Mouse (Mus musculus) CH12.LX (cell line): ENCODE data around the gene Megf8. TPM values are rescaled to one million over a fixed set of nuclear protein-coding genes. Genes with fewer than 3 reads are reported as not detected.

Experiments
- DNase-seq: peaks from one replicate; pipeline ENCODE4 v3.0.0-alpha.2; 2013; ENCODE audit errors: extremely low read depth
- H3K27ac ChIP-seq: 2 replicates; pipeline ENCODE4 v1.5.1; 2012; ENCODE audit warnings: low read depth, mild to moderate bottlenecking, control low read depth, moderate library complexity; ENCODE audit not compliant: insufficient read depth
- H3K27me3 ChIP-seq: replicated peaks from 2 replicates; pipeline ENCODE3; 2012; ENCODE audit warnings: inconsistent platforms
- H3K36me3 ChIP-seq, 2 experiments: replicated peaks in 1 of 2; 2 replicates each; pipeline versions ENCODE3 to v1.6.1; 2012; ENCODE audit warnings: inconsistent platforms in 1 of 2, low read length in 1 of 2, mild to moderate bottlenecking in 1 of 2, mixed read lengths in 1 of 2, moderate library complexity in 1 of 2; ENCODE audit not compliant: control insufficient read depth in 1 of 2, insufficient read depth in 1 of 2
- H3K4me1 ChIP-seq, 2 experiments: 2 replicates each; pipeline ENCODE4 v1.6.1; 2012; ENCODE audit warnings: inconsistent platforms in 1 of 2, moderate library complexity in 1 of 2; ENCODE audit not compliant: insufficient read depth in 2 of 2, control insufficient read depth in 1 of 2
- H3K4me2 ChIP-seq: 2 replicates; pipeline ENCODE4 v1.6.1; 2012; ENCODE audit warnings: low read depth, mild to moderate bottlenecking, control low read depth; ENCODE audit not compliant: poor library complexity, insufficient read depth, severe bottlenecking
- H3K4me3 ChIP-seq, 3 experiments: fragments of 150-350 bp in 1 of 3; sonication (generic) in 1 of 3; replicated peaks in 1 of 3; 2 replicates each; pipeline versions ENCODE3 to v1.5.1; 2011 to 2012; ENCODE audit warnings: low read depth in 2 of 3, low read length in 2 of 3, mild to moderate bottlenecking in 2 of 3, moderate library complexity in 2 of 3, control low read depth in 1 of 3, improper control_type of control experiment in 1 of 3, inconsistent platforms in 1 of 3, mixed read lengths in 1 of 3; ENCODE audit not compliant: poor library complexity in 1 of 3
- H3K79me2 ChIP-seq: replicated peaks from 2 replicates; pipeline ENCODE4 v1.6.1; 2012; ENCODE audit warnings: mild to moderate bottlenecking, moderate library complexity; ENCODE audit not compliant: control insufficient read depth, poor library complexity, insufficient read depth, severe bottlenecking; ENCODE audit errors: extremely low read depth
- H3K9ac ChIP-seq: 2 replicates; pipeline ENCODE4 v1.6.1; 2012; ENCODE audit warnings: low read depth, mild to moderate bottlenecking, control low read depth, moderate library complexity; ENCODE audit not compliant: insufficient read depth
- H3K9me3 ChIP-seq: replicated peaks from 2 replicates; pipeline ENCODE3; 2012; ENCODE audit warnings: low read length, inconsistent platforms, mixed read lengths
- BHLHE40 ChIP-seq: IDR thresholded peaks from 2 replicates; pipeline ENCODE4 v1.6.1; 2011; ENCODE audit warnings: mild to moderate bottlenecking, low read depth, low read length, improper control_type of control experiment
- CHD1 ChIP-seq: IDR thresholded peaks from 2 replicates; pipeline ENCODE4 v1.6.1; 2012; ENCODE audit warnings: low read depth, low read length, improper control_type of control experiment, inconsistent platforms
- CHD2 ChIP-seq: IDR thresholded peaks from 2 replicates; pipeline ENCODE4 v1.6.1; 2011; ENCODE audit warnings: low read length, improper control_type of control experiment
- CTCF ChIP-seq, 2 experiments: IDR thresholded peaks in 1 of 2; conservative IDR thresholded peaks in 1 of 2; 2 replicates each; pipeline ENCODE4 v1.5.1; 2011 to 2012; ENCODE audit warnings: low read depth in 2 of 2, low read length in 2 of 2, improper control_type of control experiment in 1 of 2, inconsistent platforms in 1 of 2, mild to moderate bottlenecking in 1 of 2, moderate library complexity in 1 of 2
- ELF1 ChIP-seq: IDR thresholded peaks from 2 replicates; pipeline ENCODE4 v1.6.1; 2014; ENCODE audit warnings: low read depth, mild to moderate bottlenecking, inconsistent platforms, low read length, improper control_type of control experiment
- GABPA ChIP-seq: IDR thresholded peaks from 2 replicates; pipeline ENCODE4 v1.6.1; 2012; ENCODE audit warnings: low read depth, low read length, improper control_type of control experiment, inconsistent platforms; ENCODE audit not compliant: insufficient replicate concordance
- HCFC1 ChIP-seq: IDR thresholded peaks from 2 replicates; pipeline ENCODE4 v1.6.1; 2012; ENCODE audit warnings: low read depth, mild to moderate bottlenecking, inconsistent platforms, low read length, improper control_type of control experiment
- IRF4 ChIP-seq: IDR thresholded peaks from 2 replicates; pipeline ENCODE4 v1.6.1; 2014; ENCODE audit warnings: low read depth, mild to moderate bottlenecking, inconsistent platforms, low read length, improper control_type of control experiment
- JUN ChIP-seq: IDR thresholded peaks from 2 replicates; pipeline ENCODE4 v1.6.1; 2011; ENCODE audit warnings: low read depth, mild to moderate bottlenecking, low read length, improper control_type of control experiment, moderate library complexity; ENCODE audit not compliant: insufficient read depth
- JUND ChIP-seq: conservative IDR thresholded peaks from 2 replicates; pipeline ENCODE4 v1.6.1; 2011; ENCODE audit warnings: low read depth, low read length, improper control_type of control experiment
- KAT2A ChIP-seq: IDR thresholded peaks from 2 replicates; pipeline ENCODE4 v1.6.1; 2012; ENCODE audit warnings: low read length, improper control_type of control experiment, inconsistent platforms; ENCODE audit not compliant: insufficient replicate concordance
- MAX ChIP-seq: IDR thresholded peaks from 2 replicates; pipeline ENCODE4 v1.6.1; 2011; ENCODE audit warnings: low read length, improper control_type of control experiment
- MAZ ChIP-seq: IDR thresholded peaks from 2 replicates; pipeline ENCODE4 v1.6.1; 2012; ENCODE audit warnings: low read depth, mild to moderate bottlenecking, inconsistent platforms, low read length, improper control_type of control experiment, moderate library complexity
- MXI1 ChIP-seq: IDR thresholded peaks from 2 replicates; pipeline ENCODE4 v1.6.1; 2011; ENCODE audit warnings: mild to moderate bottlenecking, low read depth, low read length, improper control_type of control experiment
- MYC ChIP-seq: IDR thresholded peaks from 2 replicates; pipeline ENCODE4 v1.6.1; 2011; ENCODE audit warnings: low read depth, mild to moderate bottlenecking, improper control_type of control experiment, low read length
- PAX5 ChIP-seq: IDR thresholded peaks from 2 replicates; pipeline ENCODE4 v1.6.1; 2012; ENCODE audit warnings: low read length, inconsistent platforms, mixed read lengths
- POLR2A ChIP-seq: IDR thresholded peaks from 2 replicates; pipeline ENCODE4 v1.6.1; 2011; ENCODE audit warnings: low read depth, mild to moderate bottlenecking, improper control_type of control experiment, low read length
- POLR2AphosphoS2 ChIP-seq: IDR thresholded peaks from 2 replicates; pipeline ENCODE4 v1.6.1; 2011; ENCODE audit warnings: low read depth, low read length, improper control_type of control experiment
- RAD21 ChIP-seq: IDR thresholded peaks from 2 replicates; pipeline ENCODE4 v1.6.1; 2011; ENCODE audit warnings: low read depth, mild to moderate bottlenecking, low read length, improper control_type of control experiment, moderate library complexity
- RCOR1 ChIP-seq: conservative IDR thresholded peaks from 2 replicates; pipeline ENCODE4 v1.6.1; 2012; ENCODE audit warnings: low read depth, mild to moderate bottlenecking, inconsistent platforms, low read length, improper control_type of control experiment
- SMC3 ChIP-seq: IDR thresholded peaks from 2 replicates; pipeline ENCODE4 v1.6.1; 2011; ENCODE audit warnings: low read depth, low read length, improper control_type of control experiment
- TBP ChIP-seq: conservative IDR thresholded peaks from 2 replicates; pipeline ENCODE4 v1.6.1; 2011; ENCODE audit warnings: low read depth, low read length, improper control_type of control experiment
- UBTF ChIP-seq: IDR thresholded peaks from 2 replicates; pipeline ENCODE4 v1.6.1; 2012; ENCODE audit warnings: low read depth, mild to moderate bottlenecking, inconsistent platforms, low read length, improper control_type of control experiment, moderate library complexity
- USF1 ChIP-seq: IDR thresholded peaks from 2 replicates; pipeline ENCODE4 v1.6.1; 2014; ENCODE audit warnings: low read depth, mild to moderate bottlenecking, inconsistent platforms, low read length, improper control_type of control experiment
- dilution Hi-C: fragments of 300-500 bp; cut with MboI; formaldehyde crosslinking; loops from 2 replicates; pipeline ENCODE4 v1.14.3; 2020; ENCODE audit warnings: low sequenced_read_pairs; ENCODE audit not compliant: extremely low pct_unique_long_range_greater_than_20kb, extremely low pct_ligation_motif_present
- in situ Hi-C: fragments of 300-500 bp; cut with MboI; formaldehyde crosslinking; loops from 3 replicates; pipeline ENCODE4 v1.14.3; 2019; ENCODE audit warnings: low sequenced_read_pairs, low pct_ligation_motif_present, low pct_unique_long_range_greater_than_20kb, mixed read lengths
- polyA plus RNA-seq: library from polyadenylated mRNA; unstranded; fragments of >175 nt; gene quantifications from 2 replicates; pipeline ENCODE4 v1.2.1, GENCODE M21; 2012; ENCODE audit warnings: low read depth; ENCODE audit not compliant: insufficient read length
- total RNA-seq, 2 experiments: library from RNA; depleted of rRNA; stranded (reverse); fragments of 300-350 nt in 1 of 2; fragments of >200 nt in 1 of 2; gene quantifications; 2 replicates each; pipeline ENCODE4 v1.2.3; 2012 to 2014

Gene Megf8
- total and polyA plus RNA-seq, 3 experiments: 0.62 to 1.7 (median 1.2) TPM

GRCm38 (mm10) chr7:25394754-25395153 is 77.8 kb downstream of the Megf8 start:
- TF ChIP-seq USF1 (no peak), CTCF (conservative IDR thresholded peaks at IDR 0.05 in 1 of 2, IDR thresholded peaks at IDR 0.05 in 1 of 2; ENCODE audit: low read depth in 2 of 2, low read length in 2 of 2) (no peak), JUN (no peak), IRF4 (no peak), MXI1 (no peak), SMC3 (no peak), CHD2 (no peak), PAX5 (no peak), HCFC1 (no peak), JUND (no peak), GABPA (no peak), POLR2AphosphoS2 (no peak), ELF1 (no peak), MYC (no peak), POLR2A (no peak), BHLHE40 (no peak), MAZ (no peak), KAT2A (no peak), RCOR1 (no peak)
- no peak for DNase-seq
- Histone ChIP-seq H3K9me3 (no peaks in the 10 kb centered on the region), H3K36me3 (peaks cover 0 to 14% of the 10 kb centered on the region in 2 experiments), H3K4me1 (peaks cover 6 to 20% of the 10 kb centered on the region in 2 experiments; a peak in 3 of 4 replicates), H3K4me3 (peak overlapping the region; percentile 69 to 76 (median 72)), H3K79me2 (no peaks in the 10 kb centered on the region), H3K27ac (no peak overlapping the region), H3K27me3 (no peaks in the 10 kb centered on the region), H3K4me2 (peak overlapping the region; percentile 78; the same call in 1 of the 2 replicates), H3K9ac (peak overlapping the region; percentile 42)
- dilution Hi-C loops: no loop called here
- in situ Hi-C loops: no loop called here

GRCm38 (mm10) chr7:25395186-25395557 is 78.2 kb downstream of the Megf8 start:
- in situ Hi-C loops: no loop called here
- H3K79me2 ChIP-seq: no peaks in the 10 kb centered on the region
- dilution Hi-C loops: no loop called here
- no peak overlapping the region for H3K27ac ChIP-seq
- H3K9me3 ChIP-seq: no peaks in the 10 kb centered on the region
- DNase-seq: peak; percentile 36
- peaks cover 6 to 20% of the 10 kb centered on the region in 2 experiments; a peak in 3 of 4 replicates for H3K4me1 ChIP-seq
- H3K36me3 ChIP-seq: peaks cover 0 to 10% of the 10 kb centered on the region in 2 experiments
- H3K9ac ChIP-seq: peak overlapping the region; percentile 42
- no peaks in the 10 kb centered on the region for H3K27me3 ChIP-seq
- peak overlapping the region; percentile 69 to 76 (median 72) for H3K4me3 ChIP-seq
- TF ChIP-seq UBTF (no peak), RAD21 (no peak), TBP (no peak), CHD1 (0 out of 2 replicates have a peak, but pooled peaks have one; percentile 72), MAX (0 out of 2 replicates have a peak, but pooled peaks have one; percentile 21)
- peak overlapping the region; percentile 78; the same call in 1 of the 2 replicates for H3K4me2 ChIP-seq
